ENCODE assay signal across 23 mouse cellular contexts in the genomic region with DNA sequence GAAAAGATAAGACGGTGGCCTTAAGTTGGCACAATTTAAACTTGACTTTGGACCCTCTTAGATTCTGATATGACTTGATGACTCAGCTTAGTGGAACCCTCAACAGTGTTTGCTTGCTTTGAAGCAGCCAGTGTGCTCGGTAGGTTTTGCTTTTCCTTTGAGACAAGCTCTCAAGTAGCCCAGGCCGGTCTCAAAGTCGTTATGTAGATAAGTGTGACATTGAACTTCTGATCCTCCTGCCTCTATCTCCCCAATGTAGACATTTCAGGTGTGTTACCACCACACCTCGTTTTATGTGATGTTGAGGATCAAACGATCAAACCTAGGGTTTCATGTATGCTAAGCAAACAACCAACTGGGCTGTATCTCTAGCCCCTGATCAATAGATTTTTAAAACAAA. TPM values are rescaled to one million over a fixed set of nuclear protein-coding genes. Genes with fewer than 3 reads are reported as not detected.
DNase-seq lines count a peak whose midpoint lies in the region; ATAC-seq lines count a peak whose summit lies in the region.
"Had no signal": no experiment of that assay in that cellular context is flagged by ENCODE, and none has a peak within 500 bp of the region (broad histone marks: within the 10 kb centered on the region; RNA-seq: fewer than 3 reads in every experiment).

No protein-coding gene starts in this region.

- H3K4me2 ChIP-seq in intestine, embryonic 15.5 days (replicated peaks), result no peak overlapping the region
- no peak overlapping the region for H3K4me2 ChIP-seq in stomach, embryonic 16.5 days (ENCODE audit: low read depth, low read length)
- H3K4me2 ChIP-seq: embryonic facial prominence, embryonic 12.5 days; embryonic facial prominence, embryonic 15.5 days; forebrain, embryonic 15.5 days; heart, embryonic 13.5 days; hindbrain, embryonic 14.5 days had no signal

- H3K9ac ChIP-seq in intestine, embryonic 15.5 days, result no peak overlapping the region
- no peak overlapping the region for H3K9ac ChIP-seq in stomach, embryonic 16.5 days (ENCODE audit: low read length)
- H3K9ac ChIP-seq: embryonic facial prominence, embryonic 12.5 days; embryonic facial prominence, embryonic 15.5 days; forebrain, embryonic 15.5 days; heart, embryonic 13.5 days; hindbrain, embryonic 14.5 days had no signal

- H3K9me3 ChIP-seq in intestine, embryonic 15.5 days, result no peaks in the 10 kb centered on the region
- no peaks in the 10 kb centered on the region for H3K9me3 ChIP-seq in stomach, embryonic 16.5 days (replicated peaks; ENCODE audit: control insufficient read depth, low read length)
- H3K9me3 ChIP-seq: embryonic facial prominence, embryonic 12.5 days; embryonic facial prominence, embryonic 15.5 days; forebrain, embryonic 15.5 days; G1E; heart, embryonic 13.5 days had no signal

- no peaks in the 10 kb centered on the region for H3K36me3 ChIP-seq in intestine, embryonic 15.5 days
- H3K36me3 ChIP-seq in stomach, embryonic 16.5 days (ENCODE audit: control insufficient read depth, insufficient read depth, low read length), result no peaks in the 10 kb centered on the region
- H3K36me3 ChIP-seq: embryonic facial prominence, embryonic 12.5 days; embryonic facial prominence, embryonic 15.5 days; forebrain, embryonic 15.5 days; G1E; heart, embryonic 13.5 days had no signal

- ATAC-seq in intestine, embryonic 15.5 days, result peak; percentile 95
- ATAC-seq in stomach, embryonic 16.5 days (ENCODE audit: insufficient read depth, low FRiP score), result peak; percentile 88
- ATAC-seq in CD4-positive, CD25-positive, alpha-beta regulatory T cell, adult 4 months, result no peak
- ATAC-seq: forebrain, embryonic 15.5 days; hindbrain, postnatal 0 days; Patski had no signal

- H3K4me1 ChIP-seq in intestine, embryonic 15.5 days (replicated peaks), result 0 out of 2 replicates have a peak, but pooled peaks cover 3% of the 10 kb centered on the region
- H3K4me1 ChIP-seq in stomach, embryonic 16.5 days (ENCODE audit: control insufficient read depth, insufficient read depth, low read length), result peaks cover 3% of the 10 kb centered on the region; the same call in 1 of the 2 replicates
- H3K4me1 ChIP-seq: embryonic facial prominence, embryonic 12.5 days; forebrain, embryonic 15.5 days had no signal

- whole genome bisulfite sequencing in intestine, embryonic 15.5 days, result 66% methylated on average over 6 of the region's 6 CpGs
- WGBS in large intestine, adult 2 months, result 34% methylated on average over 6 of the region's 6 CpGs
- WGBS in stomach, embryonic 16.5 days, result 57% methylated on average over 6 of the region's 6 CpGs

- no peaks in the 10 kb centered on the region for H3K27me3 ChIP-seq in intestine, embryonic 15.5 days (replicated peaks)
- H3K27me3 ChIP-seq in stomach, embryonic 16.5 days (ENCODE audit: control insufficient read depth, insufficient read depth, low read length), result no peaks in the 10 kb centered on the region
- H3K27me3 ChIP-seq: embryonic facial prominence, embryonic 12.5 days; embryonic facial prominence, embryonic 15.5 days; forebrain, embryonic 15.5 days; heart, embryonic 13.5 days; Patski had no signal

- no peak overlapping the region for H3K4me3 ChIP-seq in intestine, embryonic 15.5 days (replicated peaks)
- no peak overlapping the region for H3K4me3 ChIP-seq in stomach, embryonic 16.5 days (replicated peaks; ENCODE audit: low read length)
- H3K4me3 ChIP-seq: embryonic facial prominence, embryonic 12.5 days; embryonic facial prominence, embryonic 15.5 days; forebrain, embryonic 15.5 days; heart, embryonic 13.5 days had no signal

- H3K27ac ChIP-seq in intestine, embryonic 15.5 days, result no peak overlapping the region
- H3K27ac ChIP-seq in stomach, embryonic 16.5 days (ENCODE audit: low read length), result no peak overlapping the region
- H3K27ac ChIP-seq: embryonic facial prominence, embryonic 12.5 days; embryonic facial prominence, embryonic 15.5 days; forebrain, embryonic 15.5 days; heart, embryonic 13.5 days; hindbrain, embryonic 14.5 days; hindbrain, postnatal 0 days had no signal

- DNase-seq in large intestine, adult 2 months (ENCODE audit: low read depth, low spot score), result peak; percentile 56
- DNase-seq in layer of hippocampus, adult 8-10 months (ENCODE audit: low spot score in 2 of 2), result no peak
- DNase-seq in lung, postnatal 14 days, result no peak
- DNase-seq: adrenal gland, postnatal 10 days; adrenal gland, postnatal 36 days; cerebellum, adult 18-20 months; cerebellum, adult 9-10 months; cerebellum, postnatal 25 days; gastrocnemius, postnatal 25 days; heart, adult 18-20 months; heart, postnatal 14 days; heart, postnatal 4 days had no signal

RNA-seq across cellular contexts. Expression of a gene that starts 55.4 kb away (rescaled TPM):
- polyA plus RNA-seq in intestine, embryonic 15.5 days (2015; fragmentation: Nextera tagmentation; extraction: Ambion mirVana), result 45.8 and 51.1 TPM in 2 replicates
- polyA plus RNA-seq in large intestine, adult 2 months (2012; rRNA removed), result 13.3 and 14.1 TPM in 2 replicates
- polyA plus RNA-seq in stomach, embryonic 16.5 days (2015; fragmentation: Nextera tagmentation; extraction: Ambion mirVana), result 32.9 and 37.0 TPM in 2 replicates
- 10 to 100 TPM; 13.4 to 16.5 (median 15.5) TPM for total RNA-seq in layer of hippocampus, adult 8-10 months (2022)
- 1 to 10 TPM; 4.5 to 6.6 TPM for polyA plus RNA-seq in CD4-positive, CD25-positive, alpha-beta regulatory T cell, adult 4 months (2017; shearing (Covaris generic))
